Comparison of ENCODE assay signal across 22 mouse cellular contexts in genomic region chr7:45073171-45073707, GRCm38 (mm10). TPM values are rescaled to one million over a fixed set of nuclear protein-coding genes. Genes with fewer than 3 reads are reported as not detected.
A peak's percentile ranks its signal among the peaks of the same experiment; 100 is the strongest.
DNase-seq lines count a peak whose midpoint lies in the region; ATAC-seq lines count a peak whose summit lies in the region.
"Had no signal": no experiment of that assay in that cellular context is flagged by ENCODE, and none has a peak within 500 bp of the region (broad histone marks: within the 10 kb centered on the region; RNA-seq: fewer than 3 reads in every experiment).

No protein-coding gene starts in this region.

- no peaks in the 10 kb centered on the region for H3K27me3 ChIP-seq in hindbrain, embryonic 12.5 days
- H3K27me3 ChIP-seq in hindbrain, embryonic 14.5 days (ENCODE audit: control insufficient read depth, insufficient read depth, low read length): no peaks in the 10 kb centered on the region
- no peaks in the 10 kb centered on the region for H3K27me3 ChIP-seq in midbrain, embryonic 11.5 days (ENCODE audit: control insufficient read depth, insufficient read depth, low read length)
- H3K27me3 ChIP-seq in midbrain, embryonic 10.5 days (ENCODE audit: low read depth, poor library complexity, severe bottlenecking): no peaks in the 10 kb centered on the region
- H3K27me3 ChIP-seq: embryonic facial prominence, embryonic 12.5 days; forebrain, embryonic 15.5 days; heart, embryonic 15.5 days had no signal

- 84% methylated on average over 7 of the region's 7 CpGs for WGBS in hindbrain, embryonic 12.5 days
- 78% methylated on average over 7 of the region's 7 CpGs for WGBS in hindbrain, embryonic 14.5 days
- 79% methylated on average over 7 of the region's 7 CpGs for WGBS in midbrain, embryonic 11.5 days
- WGBS in midbrain, embryonic 10.5 days: 90% methylated on average over 7 of the region's 7 CpGs

- H3K36me3 ChIP-seq in hindbrain, embryonic 12.5 days: peaks cover 28% of the 10 kb centered on the region
- H3K36me3 ChIP-seq in hindbrain, embryonic 14.5 days (replicated peaks; ENCODE audit: control insufficient read depth, insufficient read depth): peaks cover 18% of the 10 kb centered on the region; the same call in 1 of the 2 replicates
- H3K36me3 ChIP-seq in midbrain, embryonic 11.5 days (ENCODE audit: control insufficient read depth, insufficient read depth, low read length): peaks cover 3% of the 10 kb centered on the region; the same call in 1 of the 2 replicates
- H3K36me3 ChIP-seq in midbrain, embryonic 10.5 days: peaks cover 46% of the 10 kb centered on the region

- ATAC-seq in hindbrain, embryonic 12.5 days (ENCODE audit: low FRiP score): no peak
- ATAC-seq in hindbrain, embryonic 14.5 days (ENCODE audit: low FRiP score): no peak
- ATAC-seq in midbrain, embryonic 11.5 days (ENCODE audit: low FRiP score): no peak
- 0 out of 2 replicates have a peak, but pooled peaks have one; percentile 11 for ATAC-seq in monocyte, adult 5-6 weeks (replicated peaks; ENCODE audit: insufficient number of reproducible peaks, low FRiP score, low TSS enrichment, poor library complexity, severe bottlenecking)
- ATAC-seq: forebrain, embryonic 15.5 days; hindbrain, embryonic 16.5 days; inflammation-experienced regulatory T-cells, adult 6 months had no signal

- peak; percentile 92 for DNase-seq in heart, adult 11 months
- DNase-seq in heart, postnatal 36 days: no peak
- DNase-seq in hindbrain, embryonic 14.5 days (ENCODE audit: low spot score): no peak
- DNase-seq in midbrain, embryonic 11.5 days (ENCODE audit: low spot score, missing footprints): peak; percentile 6
- no peak for DNase-seq in midbrain, embryonic 10.5 days (ENCODE audit: low spot score)
- DNase-seq in frontal cortex, postnatal 36 days (ENCODE audit: low spot score in 2 of 2): no peak
- DNase-seq: adrenal gland, postnatal 10 days; cerebellum, adult 11 months; cerebellum, adult 8-10 months; cerebellum, postnatal 25 days; gastrocnemius, postnatal 25 days; heart, postnatal 14 days; kidney, adult 11 months had no signal

- 0 out of 2 replicates have a peak overlapping the region, but pooled peaks have one; percentile 32 for H3K9ac ChIP-seq in hindbrain, embryonic 12.5 days
- H3K9ac ChIP-seq in hindbrain, embryonic 14.5 days: no peak overlapping the region
- no peak overlapping the region for H3K9ac ChIP-seq in midbrain, embryonic 11.5 days (ENCODE audit: low read length)
- H3K9ac ChIP-seq: embryonic facial prominence, embryonic 12.5 days; forebrain, embryonic 15.5 days; heart, embryonic 15.5 days had no signal

- H3K9me3 ChIP-seq in hindbrain, embryonic 12.5 days (replicated peaks): no peaks in the 10 kb centered on the region
- H3K9me3 ChIP-seq in hindbrain, embryonic 14.5 days (ENCODE audit: control insufficient read depth, low read length): no peaks in the 10 kb centered on the region
- no peaks in the 10 kb centered on the region for H3K9me3 ChIP-seq in midbrain, embryonic 11.5 days (ENCODE audit: control insufficient read depth, low read length)
- H3K9me3 ChIP-seq in midbrain, embryonic 10.5 days (replicated peaks): no peaks in the 10 kb centered on the region
- H3K9me3 ChIP-seq: embryonic facial prominence, embryonic 12.5 days; forebrain, embryonic 15.5 days; G1E; heart, embryonic 15.5 days; hindbrain, embryonic 10.5 days had no signal

- H3K4me2 ChIP-seq in hindbrain, embryonic 12.5 days (replicated peaks): no peak overlapping the region
- no peak overlapping the region for H3K4me2 ChIP-seq in hindbrain, embryonic 14.5 days (replicated peaks)
- no peak overlapping the region for H3K4me2 ChIP-seq in midbrain, embryonic 11.5 days
- H3K4me2 ChIP-seq: embryonic facial prominence, embryonic 12.5 days; forebrain, embryonic 15.5 days; heart, embryonic 15.5 days had no signal

- H3K4me3 ChIP-seq in hindbrain, embryonic 12.5 days: no peak overlapping the region
- H3K4me3 ChIP-seq in hindbrain, embryonic 14.5 days (replicated peaks; ENCODE audit: low read length): no peak overlapping the region
- no peak overlapping the region for H3K4me3 ChIP-seq in midbrain, embryonic 11.5 days (ENCODE audit: low read depth, low read length)
- H3K4me3 ChIP-seq in midbrain, embryonic 10.5 days: no peak overlapping the region
- H3K4me3 ChIP-seq: embryonic facial prominence, embryonic 12.5 days; forebrain, embryonic 15.5 days; heart, embryonic 15.5 days; hindbrain, embryonic 10.5 days had no signal

- no peak overlapping the region for H3K27ac ChIP-seq in hindbrain, embryonic 12.5 days
- H3K27ac ChIP-seq in hindbrain, embryonic 14.5 days: no peak overlapping the region
- H3K27ac ChIP-seq in midbrain, embryonic 11.5 days (ENCODE audit: low read depth, low read length): no peak overlapping the region
- no peak overlapping the region for H3K27ac ChIP-seq in midbrain, embryonic 10.5 days (replicated peaks)
- H3K27ac ChIP-seq: embryonic facial prominence, embryonic 12.5 days; forebrain, embryonic 15.5 days; heart, embryonic 15.5 days; hindbrain, embryonic 10.5 days had no signal

- intact Hi-C loops in heart, postnatal 36 days (cut with DNase I): no loop called here

- H3K4me1 ChIP-seq in hindbrain, embryonic 12.5 days: no peaks in the 10 kb centered on the region
- H3K4me1 ChIP-seq in hindbrain, embryonic 14.5 days (replicated peaks; ENCODE audit: control insufficient read depth, insufficient read depth, low read length): no peaks in the 10 kb centered on the region
- no peaks in the 10 kb centered on the region for H3K4me1 ChIP-seq in midbrain, embryonic 11.5 days (ENCODE audit: control insufficient read depth, insufficient read depth, low read length)
- H3K4me1 ChIP-seq in midbrain, embryonic 10.5 days: no peaks in the 10 kb centered on the region
- H3K4me1 ChIP-seq: embryonic facial prominence, embryonic 12.5 days; forebrain, embryonic 15.5 days; hindbrain, embryonic 10.5 days had no signal

RNA-seq across cellular contexts. Expression of gene Prrg2, which starts 10.8 kb away (rescaled TPM):
- 1 to 10 TPM; 7.7 to 7.9 TPM for total RNA-seq in heart, postnatal 36 days (2021)
- 17.8 and 18.0 TPM in 2 replicates for polyA plus RNA-seq in hindbrain, embryonic 12.5 days (2016; fragmentation: Nextera tagmentation; extraction: Ambion mirVana)
- polyA plus RNA-seq in hindbrain, embryonic 14.5 days (2014; fragmentation: Nextera tagmentation; extraction: Ambion mirVana): 12.8 and 13.9 TPM in 2 replicates
- polyA plus RNA-seq in midbrain, embryonic 11.5 days (2014; fragmentation: Nextera tagmentation; extraction: Ambion mirVana): 12.7 and 13.5 TPM in 2 replicates
- 17.0 and 17.3 TPM in 2 replicates for polyA plus RNA-seq in midbrain, embryonic 10.5 days (2016; fragmentation: Nextera tagmentation; extraction: Ambion mirVana)
- total RNA-seq in monocyte, adult 5-6 weeks (2017): 1.5 to 12.8 TPM (median 3.7 TPM) in 3 replicates

RNA-seq across cellular contexts. Expression of gene Nosip, which starts 11.0 kb away (rescaled TPM):
- total RNA-seq in heart, postnatal 36 days (2021): 10 to 100 TPM; 30.3 to 32.1 TPM
- polyA plus RNA-seq in hindbrain, embryonic 12.5 days (2016; fragmentation: Nextera tagmentation; extraction: Ambion mirVana): 55.9 and 60.0 TPM in 2 replicates
- 57.9 and 62.1 TPM in 2 replicates for polyA plus RNA-seq in hindbrain, embryonic 14.5 days (2014; fragmentation: Nextera tagmentation; extraction: Ambion mirVana)
- polyA plus RNA-seq in midbrain, embryonic 11.5 days (2014; fragmentation: Nextera tagmentation; extraction: Ambion mirVana): 53.2 and 56.7 TPM in 2 replicates
- 63.0 and 66.7 TPM in 2 replicates for polyA plus RNA-seq in midbrain, embryonic 10.5 days (2016; fragmentation: Nextera tagmentation; extraction: Ambion mirVana)
- total RNA-seq in monocyte, adult 5-6 weeks (2017): 45.8 to 57.3 TPM (median 52.8 TPM) in 3 replicates

RNA-seq across cellular contexts. Expression of gene Rcn3, which starts 18.8 kb away (rescaled TPM):
- 10 to 100 TPM; 26.4 to 28.1 TPM for total RNA-seq in heart, postnatal 36 days (2021)
- polyA plus RNA-seq in hindbrain, embryonic 12.5 days (2016; fragmentation: Nextera tagmentation; extraction: Ambion mirVana): 177 and 180 TPM in 2 replicates
- 77.7 and 93.3 TPM in 2 replicates for polyA plus RNA-seq in hindbrain, embryonic 14.5 days (2014; fragmentation: Nextera tagmentation; extraction: Ambion mirVana)
- polyA plus RNA-seq in midbrain, embryonic 11.5 days (2014; fragmentation: Nextera tagmentation; extraction: Ambion mirVana): 121 and 123 TPM in 2 replicates
- 122 and 128 TPM in 2 replicates for polyA plus RNA-seq in midbrain, embryonic 10.5 days (2016; fragmentation: Nextera tagmentation; extraction: Ambion mirVana)
- total RNA-seq in monocyte, adult 5-6 weeks (2017): 6.2 to 20.1 TPM (median 15.3 TPM) in 3 replicates
- total RNA-seq: G1E had no signal

RNA-seq across cellular contexts. Expression of gene Prr12, which starts 20.6 kb away (rescaled TPM):
- total RNA-seq in heart, postnatal 36 days (2021): 10 to 100 TPM; 23.4 to 29.4 TPM
- 10.9 and 14.0 TPM in 2 replicates for polyA plus RNA-seq in hindbrain, embryonic 12.5 days (2016; fragmentation: Nextera tagmentation; extraction: Ambion mirVana)
- polyA plus RNA-seq in hindbrain, embryonic 14.5 days (2014; fragmentation: Nextera tagmentation; extraction: Ambion mirVana): 16.5 and 16.8 TPM in 2 replicates
- polyA plus RNA-seq in midbrain, embryonic 11.5 days (2014; fragmentation: Nextera tagmentation; extraction: Ambion mirVana): 9.6 and 12.2 TPM in 2 replicates
- 10.8 and 11.3 TPM in 2 replicates for polyA plus RNA-seq in midbrain, embryonic 10.5 days (2016; fragmentation: Nextera tagmentation; extraction: Ambion mirVana)
- 1.6 to 5.0 TPM (median 2.0 TPM) in 3 replicates for total RNA-seq in monocyte, adult 5-6 weeks (2017)

RNA-seq across cellular contexts. Expression of gene Fcgrt, which starts 30.4 kb away (rescaled TPM):
- 10 to 100 TPM; 77.1 to 84.5 TPM for total RNA-seq in heart, postnatal 36 days (2021)
- polyA plus RNA-seq in hindbrain, embryonic 12.5 days (2016; fragmentation: Nextera tagmentation; extraction: Ambion mirVana): 20.2 and 21.0 TPM in 2 replicates
- polyA plus RNA-seq in hindbrain, embryonic 14.5 days (2014; fragmentation: Nextera tagmentation; extraction: Ambion mirVana): 37.7 and 40.5 TPM in 2 replicates
- 16.1 and 18.3 TPM in 2 replicates for polyA plus RNA-seq in midbrain, embryonic 11.5 days (2014; fragmentation: Nextera tagmentation; extraction: Ambion mirVana)
- 12.0 and 15.3 TPM in 2 replicates for polyA plus RNA-seq in midbrain, embryonic 10.5 days (2016; fragmentation: Nextera tagmentation; extraction: Ambion mirVana)
- total RNA-seq in monocyte, adult 5-6 weeks (2017): 74.9 to 100 TPM (median 91.0 TPM) in 3 replicates
- total RNA-seq: G1E had no signal
- polyA plus RNA-seq: G1E had no signal

Comparison
In these comparisons a context has a peak if more than half of its experiments do, and no peak if none do; other contexts are left out.
1. DNase-seq: peak in heart, adult 11 months (single experiment) and midbrain, embryonic 11.5 days (single experiment); none in heart, postnatal 36 days (0 of 2), hindbrain, embryonic 14.5 days (single experiment), midbrain, embryonic 10.5 days (single experiment) and frontal cortex, postnatal 36 days (0 of 2).